ENCODE assay signal across 26 mouse cellular contexts in genomic region chr6:147176176-147176575, GRCm38 (mm10).
DNase-seq lines count a peak whose midpoint lies in the region; ATAC-seq and TF ChIP-seq lines count a peak whose summit lies in the region.
"Had no signal": no experiment of that assay in that cellular context is flagged by ENCODE, and none has a peak within 500 bp of the region (broad histone marks: within the 10 kb centered on the region; RNA-seq: fewer than 3 reads in every experiment).

No protein-coding gene starts in this region.

- 35% methylated on average over 1 of the region's 1 CpGs for WGBS in kidney, embryonic 15.5 days
- WGBS in hindbrain, postnatal 0 days, result 33% methylated on average over 1 of the region's 1 CpGs

- intact Hi-C loops in gastrocnemius, adult 2 months (cut with DNase I), result no loop called here

- no peak overlapping the region for H3K4me2 ChIP-seq in kidney, embryonic 15.5 days
- no peak overlapping the region for H3K4me2 ChIP-seq in hindbrain, postnatal 0 days (ENCODE audit: low read depth, low read length)

- H3K9me3 ChIP-seq in ES-E14 (ENCODE audit: control insufficient read depth, insufficient read depth, low read depth, low read length), result no peaks in the 10 kb centered on the region
- 0 out of 2 replicates have a peak, but pooled peaks cover 3% of the 10 kb centered on the region for H3K9me3 ChIP-seq in kidney, embryonic 15.5 days (replicated peaks)
- no peaks in the 10 kb centered on the region for H3K9me3 ChIP-seq in hindbrain, postnatal 0 days (ENCODE audit: low read length)
- H3K9me3 ChIP-seq: G1E had no signal

- H3K4me1 ChIP-seq in ES-E14 (ENCODE audit: control insufficient read depth in 2 of 2, insufficient read depth in 2 of 2, low read length in 2 of 2, poor library complexity in 1 of 2), result peaks cover 2 to 13% of the 10 kb centered on the region in 2 experiments; a peak in 2 of 4 replicates
- no peaks in the 10 kb centered on the region for H3K4me1 ChIP-seq in kidney, embryonic 15.5 days
- H3K4me1 ChIP-seq in hindbrain, postnatal 0 days (ENCODE audit: insufficient read depth, low read length), result no peaks in the 10 kb centered on the region

- in situ Hi-C loops in ES-E14 (cut with MboI; ENCODE audit: low sequenced_read_pairs in 2 of 2, unreplicated experiment in 2 of 2), result no loop called here

- H3K27me3 ChIP-seq in kidney, embryonic 15.5 days, result no peaks in the 10 kb centered on the region
- H3K27me3 ChIP-seq in hindbrain, postnatal 0 days (ENCODE audit: insufficient read depth, low read length), result no peaks in the 10 kb centered on the region
- H3K27me3 ChIP-seq: CH12.LX, Patski had no signal

- TF ChIP-seq CTCF in hindbrain, postnatal 0 days (IDR thresholded peaks at IDR 0.05; ENCODE audit: low read depth), result no peak
- no peak for TF ChIP-seq CTCF in gastrocnemius, adult 2 months (IDR thresholded peaks at IDR 0.05)

- H3K4me3 ChIP-seq in ES-E14 (ENCODE audit: insufficient read depth in 1 of 2, low read depth in 1 of 2, low read length in 2 of 2, poor library complexity in 1 of 2, severe bottlenecking in 1 of 2), result no peak overlapping the region
- no peak overlapping the region for H3K4me3 ChIP-seq in kidney, embryonic 15.5 days (replicated peaks)
- H3K4me3 ChIP-seq in hindbrain, postnatal 0 days (ENCODE audit: low read length), result no peak overlapping the region
- H3K4me3 ChIP-seq in gastrocnemius, adult 2 months, result no peak overlapping the region

- peak overlapping the region; percentile 31; the same call in 1 of the 2 replicates for H3K27ac ChIP-seq in ES-E14 (ENCODE audit: insufficient read depth, low read depth, low read length, poor library complexity, severe bottlenecking)
- no peak overlapping the region for H3K27ac ChIP-seq in kidney, embryonic 15.5 days
- no peak overlapping the region for H3K27ac ChIP-seq in hindbrain, postnatal 0 days
- no peak overlapping the region for H3K27ac ChIP-seq in gastrocnemius, adult 2 months

- H3K9ac ChIP-seq in ES-E14 (ENCODE audit: insufficient read depth, low read depth, low read length, poor library complexity, severe bottlenecking), result no peak overlapping the region
- H3K9ac ChIP-seq in kidney, embryonic 15.5 days, result no peak overlapping the region
- no peak overlapping the region for H3K9ac ChIP-seq in hindbrain, postnatal 0 days (replicated peaks; ENCODE audit: low read length)

- H3K36me3 ChIP-seq in ES-E14 (ENCODE audit: control insufficient read depth, insufficient read depth, low read length, poor library complexity, severe bottlenecking), result no peaks in the 10 kb centered on the region
- no peaks in the 10 kb centered on the region for H3K36me3 ChIP-seq in kidney, embryonic 15.5 days
- no peaks in the 10 kb centered on the region for H3K36me3 ChIP-seq in hindbrain, postnatal 0 days (ENCODE audit: insufficient read depth, low read length)
- H3K36me3 ChIP-seq: G1E had no signal

- ATAC-seq in kidney, embryonic 15.5 days (replicated peaks; ENCODE audit: low FRiP score), result no peak
- no peak for ATAC-seq in hindbrain, postnatal 0 days
- ATAC-seq: activated CD4-positive, CD25-positive, alpha-beta regulatory T cell, adult 4 months; CD4-positive, CD25-positive, alpha-beta regulatory T cell, adult 4 months; Patski had no signal

- peak; percentile 82 for DNase-seq in ES-CJ7 (ENCODE audit: low read depth, low spot score)
- peak; percentile 31 for DNase-seq in ES-E14 (ENCODE audit: low read depth, low spot score)
- peak; percentile 79 for DNase-seq in R1 (ENCODE audit: low read depth, low spot score)
- DNase-seq in ZHBTc4 (ENCODE audit: low read depth, low spot score), result peak; percentile 53
- no peak for DNase-seq in hindbrain, postnatal 0 days (ENCODE audit: low spot score)
- no peak for DNase-seq in gastrocnemius, adult 2 months
- DNase-seq in adrenal gland, postnatal 14 days, result no peak
- DNase-seq: adrenal gland, adult 2 months; adrenal gland, adult 8-10 months; adrenal gland, postnatal 10 days; adrenal gland, postnatal 25 days; adrenal gland, postnatal 36 days; B cell, adult 2 months; cerebellum, adult 11 months; cerebellum, adult 11-12 months; cerebellum, adult 18-20 months; cerebellum, adult 2 months; cerebellum, adult 8-10 months; cerebellum, adult 9-10 months; cerebellum, adult 9-11 months had no signal

TF ChIP-seq in ES-E14, 5 proteins besides CTCF, POLR2A, EP300 and RAD21:
- TF ChIP-seq CHD2 (IDR thresholded peaks at IDR 0.05; ENCODE audit: low read depth, low read length), result no peak
- TF ChIP-seq ZNF384 (IDR thresholded peaks at IDR 0.05; ENCODE audit: low read depth, low read length), result no peak
- no peak for TF ChIP-seq ZC3H11A (IDR thresholded peaks at IDR 0.05; ENCODE audit: borderline replicate concordance, low read depth, low read length)
- TF ChIP-seq HCFC1 (IDR thresholded peaks at IDR 0.05; ENCODE audit: borderline replicate concordance, insufficient read depth, low read length), result no peak
- no peak for TF ChIP-seq MAFK (IDR thresholded peaks at IDR 0.05; ENCODE audit: insufficient read depth, low read depth, low read length)

Comparison
In these comparisons a context has a peak if more than half of its experiments do, and no peak if none do; other contexts are left out.
1. DNase-seq: peak in ES-CJ7 (single experiment), ES-E14 (single experiment), R1 (single experiment) and ZHBTc4 (single experiment); none in hindbrain, postnatal 0 days (single experiment), gastrocnemius, adult 2 months (single experiment) and adrenal gland, postnatal 14 days (single experiment).